Mouse (Mus musculus): ENCODE data around the gene Mkks. TPM values are rescaled to one million over a fixed set of nuclear protein-coding genes. Genes with fewer than 3 reads are reported as not detected.
"Not testable (repeated sequence)": the region's sequence is repeated elsewhere in the genome, so short reads cannot be mapped to it uniquely, and the experiment has no call there.

The Mkks gene
- polyA plus RNA-seq, 1 experiment from 2014 or later: 11.7 TPM

DNA sequence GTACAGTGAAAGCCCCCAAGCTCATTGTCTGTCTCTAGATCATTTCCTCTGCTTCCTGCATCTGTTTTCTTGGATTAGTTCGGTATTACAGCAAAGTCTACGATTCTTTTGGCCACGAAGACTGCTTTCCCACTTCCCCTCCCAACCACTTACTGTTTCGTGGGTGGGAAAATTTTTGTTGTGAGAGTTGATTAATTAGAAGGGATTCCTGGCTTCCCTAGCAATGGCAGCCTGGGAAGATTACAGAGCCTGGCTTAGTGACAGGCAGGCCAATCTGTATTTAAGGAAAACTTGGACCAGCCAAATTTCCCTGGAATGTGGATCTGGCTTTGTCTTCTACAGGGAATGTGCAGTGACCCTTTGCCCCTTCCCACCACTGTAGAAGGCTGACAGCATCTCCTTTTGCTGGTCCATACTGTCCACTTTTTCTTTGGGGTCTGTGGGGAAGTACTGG is 20.8 kb upstream of the Mkks start:
- Histone ChIP-seq H3K4me2 (replicated peaks) (no peak overlapping the region), H3K36me3 (replicated peaks; ENCODE audit: control insufficient read depth, insufficient read depth) (no peaks in the 10 kb centered on the region), H3K27ac (peak overlapping the region; percentile 45; the same call in 1 of the 2 replicates), H3K9me3 (ENCODE audit: control insufficient read depth, low read length) (no peaks in the 10 kb centered on the region), H3K27me3 (ENCODE audit: control insufficient read depth, insufficient read depth, low read length) (no peaks in the 10 kb centered on the region), H3K4me1 (replicated peaks; ENCODE audit: control insufficient read depth, insufficient read depth, low read length) (0 out of 2 replicates have a peak, but pooled peaks cover 4% of the 10 kb centered on the region), H3K9ac (no peak overlapping the region), H3K4me3 (replicated peaks; ENCODE audit: low read length) (no peak overlapping the region)
- ATAC-seq (ENCODE audit: low FRiP score): no peak
- WGBS: 7% methylated on average over 4 of the region's 4 CpGs
- DNase-seq (ENCODE audit: low spot score): no peak

DNA sequence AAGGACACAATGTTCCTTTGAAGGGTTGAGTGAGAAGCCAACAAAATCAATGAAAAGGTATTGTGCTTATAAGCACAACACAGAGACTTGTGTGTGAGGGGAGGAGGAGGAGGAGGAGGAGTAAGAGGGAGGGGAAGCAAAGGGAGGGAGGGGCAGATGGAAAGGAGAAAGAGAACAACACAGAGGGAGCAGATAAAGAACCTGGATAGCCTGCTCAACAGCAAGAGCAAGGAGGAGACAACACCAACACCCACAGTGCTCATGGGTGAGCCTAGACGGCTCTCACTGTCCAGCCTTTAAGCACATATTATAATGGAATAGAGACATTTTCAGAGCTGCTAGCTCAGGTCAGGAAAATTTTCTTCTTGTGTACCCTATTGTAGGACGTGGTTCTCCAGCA is 18.1 kb upstream of the Mkks start:
- no peak for ATAC-seq (ENCODE audit: low FRiP score)
- 71% methylated on average over 2 of the region's 2 CpGs for WGBS

DNA sequence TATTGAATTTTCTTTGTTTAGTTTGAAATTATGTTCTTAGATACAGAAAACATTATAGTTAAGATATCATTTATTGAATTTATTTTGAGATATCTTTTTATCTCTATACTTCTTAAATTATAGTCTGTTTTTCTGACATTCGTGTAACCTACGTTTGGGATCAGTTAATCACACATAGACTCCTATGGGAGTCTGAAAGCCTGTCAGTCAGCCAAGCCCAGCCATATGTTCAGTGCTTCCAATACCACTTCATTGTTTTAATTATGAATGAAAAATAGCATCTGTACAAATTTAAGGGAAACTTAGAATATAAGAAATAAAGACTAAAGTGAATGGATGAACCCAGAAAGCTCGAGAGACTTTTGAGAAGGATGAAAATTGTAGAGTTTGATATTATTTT is 17.4 kb upstream of the Mkks start:
- no peak overlapping the region for H3K9ac ChIP-seq
- no peak overlapping the region for H3K4me3 ChIP-seq (replicated peaks; ENCODE audit: low read length)
- H3K9me3 ChIP-seq (ENCODE audit: control insufficient read depth, low read length): no peaks in the 10 kb centered on the region
- no peak for ATAC-seq (ENCODE audit: low FRiP score)
- no peak overlapping the region for H3K27ac ChIP-seq
- no peaks in the 10 kb centered on the region for H3K27me3 ChIP-seq (ENCODE audit: control insufficient read depth, insufficient read depth, low read length)
- 43% methylated on average over 3 of the region's 3 CpGs for WGBS
- H3K4me1 ChIP-seq (replicated peaks; ENCODE audit: control insufficient read depth, insufficient read depth, low read length): 0 out of 2 replicates have a peak, but pooled peaks cover 4% of the 10 kb centered on the region
- H3K36me3 ChIP-seq (replicated peaks; ENCODE audit: control insufficient read depth, insufficient read depth): peaks cover 11% of the 10 kb centered on the region; the same call in 1 of the 2 replicates
- DNase-seq (ENCODE audit: low spot score): no peak
- no peak overlapping the region for H3K4me2 ChIP-seq (replicated peaks)

More for the DNA sequence above, 18.1 kb upstream of the Mkks start:
- Histone ChIP-seq H3K27me3 (ENCODE audit: control insufficient read depth, insufficient read depth, low read length) (no peaks in the 10 kb centered on the region), H3K4me3 (replicated peaks; ENCODE audit: low read length) (no peak overlapping the region), H3K9me3 (ENCODE audit: control insufficient read depth, low read length) (no peaks in the 10 kb centered on the region), H3K4me2 (replicated peaks) (no peak overlapping the region), H3K36me3 (replicated peaks; ENCODE audit: control insufficient read depth, insufficient read depth) (peaks cover 11% of the 10 kb centered on the region; the same call in 1 of the 2 replicates), H3K4me1 (replicated peaks; ENCODE audit: control insufficient read depth, insufficient read depth, low read length) (0 out of 2 replicates have a peak, but pooled peaks cover 4% of the 10 kb centered on the region), H3K9ac (no peak overlapping the region), H3K27ac (no peak overlapping the region)
- DNase-seq (ENCODE audit: low spot score): no peak

DNA sequence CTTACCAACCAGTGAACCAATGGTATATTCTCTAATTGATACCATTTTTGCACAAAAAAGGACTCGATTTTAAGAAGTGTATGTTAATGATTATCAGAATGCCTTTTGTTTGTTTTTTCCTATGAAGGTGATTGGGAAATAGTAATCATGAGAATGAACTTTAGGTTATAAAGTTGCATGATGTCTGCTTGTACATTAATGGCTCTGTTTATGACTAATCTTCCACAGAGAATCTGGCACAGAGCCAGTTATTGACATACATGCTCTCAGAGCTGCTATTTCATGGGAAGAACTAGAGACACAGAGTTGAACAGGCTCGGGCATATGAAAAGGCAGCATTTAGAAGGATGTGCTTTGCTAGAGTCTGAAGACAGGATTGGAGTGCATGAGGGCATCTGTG is 4.9 kb upstream of the Mkks start:
- H3K9ac ChIP-seq: no peak overlapping the region
- 87% methylated on average over 2 of the region's 2 CpGs for WGBS
- no peaks in the 10 kb centered on the region for H3K36me3 ChIP-seq (replicated peaks; ENCODE audit: control insufficient read depth, insufficient read depth)
- no peak overlapping the region for H3K4me2 ChIP-seq (replicated peaks)
- ATAC-seq (ENCODE audit: low FRiP score): no peak
- H3K27me3 ChIP-seq (ENCODE audit: control insufficient read depth, insufficient read depth, low read length): no peaks in the 10 kb centered on the region
- H3K9me3 ChIP-seq (ENCODE audit: control insufficient read depth, low read length): no peaks in the 10 kb centered on the region
- no peak overlapping the region for H3K27ac ChIP-seq
- H3K4me1 ChIP-seq (replicated peaks; ENCODE audit: control insufficient read depth, insufficient read depth, low read length): peaks cover 8% of the 10 kb centered on the region; the same call in 1 of the 2 replicates
- H3K4me3 ChIP-seq (replicated peaks; ENCODE audit: low read length): no peak overlapping the region
- DNase-seq (ENCODE audit: low spot score): no peak

DNA sequence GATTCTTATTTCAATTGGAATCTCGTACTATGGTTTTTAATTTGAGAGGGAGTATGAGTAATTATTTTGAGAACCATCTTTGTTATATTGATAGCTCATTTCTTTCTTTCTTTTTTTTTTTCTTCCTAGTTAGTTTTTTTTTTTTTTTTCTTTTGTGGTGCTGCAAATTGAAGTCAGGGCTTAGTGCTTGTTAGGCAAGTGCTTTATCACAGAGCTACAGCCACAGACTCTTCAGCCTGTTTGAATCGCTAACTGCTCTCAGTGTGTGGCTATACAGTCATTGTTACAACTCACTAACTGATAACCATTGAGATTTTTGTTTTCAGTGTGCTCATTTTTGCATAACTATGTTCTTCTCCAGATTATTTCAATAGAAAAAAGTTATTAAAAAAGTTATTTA is 3.3 kb upstream of the Mkks start:
- no peaks in the 10 kb centered on the region for H3K36me3 ChIP-seq (replicated peaks; ENCODE audit: control insufficient read depth, insufficient read depth)
- H3K9me3 ChIP-seq (ENCODE audit: control insufficient read depth, low read length): no peaks in the 10 kb centered on the region
- H3K4me2 ChIP-seq (replicated peaks): no peak overlapping the region
- no peak overlapping the region for H3K4me3 ChIP-seq (replicated peaks; ENCODE audit: low read length)
- peaks cover 14% of the 10 kb centered on the region for H3K4me1 ChIP-seq (replicated peaks; ENCODE audit: control insufficient read depth, insufficient read depth, low read length)
- ATAC-seq (ENCODE audit: low FRiP score): no peak
- 62% methylated on average over 2 of the region's 2 CpGs for WGBS
- DNase-seq (ENCODE audit: low spot score): no peak
- no peak overlapping the region for H3K9ac ChIP-seq
- no peak overlapping the region for H3K27ac ChIP-seq
- H3K27me3 ChIP-seq (ENCODE audit: control insufficient read depth, insufficient read depth, low read length): no peaks in the 10 kb centered on the region

DNA sequence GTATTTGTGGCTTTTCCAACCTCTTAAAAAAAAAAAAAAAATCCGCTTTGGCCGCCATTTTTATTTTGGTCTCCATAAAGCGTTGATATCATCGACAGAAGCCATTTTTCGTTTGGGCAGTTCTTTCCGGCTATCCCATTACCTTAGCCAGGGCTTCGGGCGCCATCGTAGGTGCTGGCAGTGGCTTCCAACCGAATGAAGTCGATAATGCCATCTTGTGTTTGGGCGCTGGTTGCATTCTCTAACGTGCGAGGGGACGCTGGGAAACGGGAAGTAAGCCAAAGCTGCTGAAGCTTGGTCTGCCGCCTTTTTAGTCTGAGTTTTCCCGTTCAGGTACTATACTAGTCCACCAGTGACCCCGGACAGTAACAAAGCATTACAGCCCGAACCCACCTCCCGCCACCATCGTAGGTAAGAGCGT is 772 bp upstream of the Mkks start:
- peak overlapping the region; percentile 63 for H3K4me2 ChIP-seq (replicated peaks)
- H3K27me3 ChIP-seq (ENCODE audit: control insufficient read depth, insufficient read depth, low read length): no peaks in the 10 kb centered on the region
- under 1% methylated on average over 23 of the region's 23 CpGs for WGBS
- no peaks in the 10 kb centered on the region for H3K36me3 ChIP-seq (replicated peaks; ENCODE audit: control insufficient read depth, insufficient read depth)
- H3K4me3 ChIP-seq (replicated peaks; ENCODE audit: low read length): peak overlapping the region; percentile 54
- H3K27ac ChIP-seq: peak overlapping the region; percentile 96
- DNase-seq (ENCODE audit: low spot score): peak; percentile 97
- H3K9ac ChIP-seq: peak overlapping the region; percentile 67
- peaks cover 14% of the 10 kb centered on the region for H3K4me1 ChIP-seq (replicated peaks; ENCODE audit: control insufficient read depth, insufficient read depth, low read length)
- H3K9me3 ChIP-seq (ENCODE audit: control insufficient read depth, low read length): no peaks in the 10 kb centered on the region
- peak; percentile 84 for ATAC-seq (ENCODE audit: low FRiP score)

DNA sequence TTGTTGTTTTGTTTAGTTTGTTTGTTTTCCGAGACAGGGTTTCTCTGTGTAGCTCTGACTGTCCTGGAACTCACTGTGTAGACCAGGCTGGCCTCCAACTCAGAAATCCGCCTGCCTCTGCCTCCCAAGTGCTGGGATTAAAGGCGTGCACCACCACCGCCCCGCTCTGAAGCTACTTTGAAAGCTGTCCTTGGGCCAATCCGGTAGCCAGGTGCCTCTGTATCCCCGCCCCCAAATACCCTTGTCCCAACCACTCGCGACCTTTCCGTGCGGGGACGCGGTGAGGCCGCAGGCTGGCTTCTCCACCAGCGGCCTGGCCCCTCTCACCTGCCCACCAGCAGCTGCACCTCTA is 497 bp downstream of the Mkks start:
- peak overlapping the region; percentile 96 for H3K27ac ChIP-seq
- H3K36me3 ChIP-seq (replicated peaks; ENCODE audit: control insufficient read depth, insufficient read depth); H3K9me3 ChIP-seq (ENCODE audit: control insufficient read depth, low read length); H3K27me3 ChIP-seq (ENCODE audit: control insufficient read depth, insufficient read depth, low read length); DNase-seq (ENCODE audit: low spot score): not testable (repeated sequence)
- peak overlapping the region; percentile 54 for H3K4me2 ChIP-seq (replicated peaks)
- WGBS: 8% methylated on average over 15 of the region's 15 CpGs
- peak overlapping the region; percentile 54 for H3K4me3 ChIP-seq (replicated peaks; ENCODE audit: low read length)
- H3K4me1 ChIP-seq (replicated peaks; ENCODE audit: control insufficient read depth, insufficient read depth, low read length): peaks cover 14% of the 10 kb centered on the region
- ATAC-seq (ENCODE audit: low FRiP score): peak; percentile 56; the same call in 1 of the 2 replicates
- H3K9ac ChIP-seq: peak overlapping the region; percentile 65

DNA sequence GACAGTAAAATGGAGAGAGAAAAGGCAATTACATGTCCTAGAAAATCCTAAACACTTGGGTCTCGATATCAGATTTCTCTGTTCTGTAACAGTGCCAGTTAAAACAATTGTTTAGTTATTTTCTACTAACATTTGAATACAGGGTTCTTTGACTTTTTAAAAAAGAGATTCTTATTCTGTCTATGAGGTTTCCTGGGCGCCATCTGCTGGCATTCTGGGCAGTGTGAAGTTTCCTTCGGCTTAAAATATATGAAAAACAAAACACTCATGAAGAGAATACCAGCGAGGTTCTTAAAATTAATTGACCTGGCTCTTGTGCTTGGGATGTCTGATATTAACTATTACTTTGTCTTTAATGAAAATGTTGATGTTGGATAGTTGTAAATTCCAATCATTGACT is 4.3 kb downstream of the Mkks start:
- Histone ChIP-seq H3K9ac (no peak overlapping the region), H3K4me2 (replicated peaks) (no peak overlapping the region), H3K9me3 (ENCODE audit: control insufficient read depth, low read length) (no peaks in the 10 kb centered on the region), H3K27ac (no peak overlapping the region), H3K4me3 (replicated peaks; ENCODE audit: low read length) (no peak overlapping the region), H3K36me3 (replicated peaks; ENCODE audit: control insufficient read depth, insufficient read depth) (peaks cover 35% of the 10 kb centered on the region), H3K4me1 (replicated peaks; ENCODE audit: control insufficient read depth, insufficient read depth, low read length) (peaks cover 6% of the 10 kb centered on the region), H3K27me3 (ENCODE audit: control insufficient read depth, insufficient read depth, low read length) (no peaks in the 10 kb centered on the region)
- 62% methylated on average over 4 of the region's 4 CpGs for WGBS
- DNase-seq (ENCODE audit: low spot score): peak; percentile 67
- no peak for ATAC-seq (ENCODE audit: low FRiP score)

DNA sequence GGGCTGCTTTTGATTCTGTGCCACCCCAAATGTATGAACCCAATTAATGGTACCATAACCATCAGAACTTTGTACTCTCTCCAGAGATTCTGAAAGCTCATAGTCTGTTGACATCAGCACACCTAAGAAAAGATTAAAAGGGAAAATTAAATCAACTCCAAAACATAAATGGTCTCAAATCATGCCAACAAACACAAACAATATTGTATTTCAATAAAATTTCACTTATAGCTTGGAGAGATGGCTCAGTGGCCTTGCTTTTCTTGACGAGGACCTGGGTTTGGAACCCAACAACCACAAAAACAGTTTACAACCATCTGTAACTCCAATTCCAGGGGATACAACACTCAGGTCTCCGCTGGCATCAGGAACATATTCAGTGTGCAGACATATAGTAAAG is 5.6 kb downstream of the Mkks start, which contains the start of gene AL731706.2:
AL731706.2 (minus strand) TSS at position 101 of the 400 bp plus-strand sequence.
- Histone ChIP-seq H3K36me3 (replicated peaks; ENCODE audit: control insufficient read depth, insufficient read depth) (peaks cover 48% of the 10 kb centered on the region), H3K27me3 (ENCODE audit: control insufficient read depth, insufficient read depth, low read length) (no peaks in the 10 kb centered on the region), H3K9ac (no peak within 1 kb of the TSS), H3K4me3 (replicated peaks; ENCODE audit: low read length) (no peak within 1 kb of the TSS), H3K9me3 (ENCODE audit: control insufficient read depth, low read length) (no peaks in the 10 kb centered on the region), H3K27ac (no peak within 1 kb of the TSS), H3K4me2 (replicated peaks) (no peak within 1 kb of the TSS), H3K4me1 (replicated peaks; ENCODE audit: control insufficient read depth, insufficient read depth, low read length) (peaks cover 6% of the 10 kb centered on the region)
- 100% methylated on average over 2 of the region's 2 CpGs for WGBS
- ATAC-seq (ENCODE audit: low FRiP score) (no peak), DNase-seq (ENCODE audit: low spot score) (no peak)
